Mouse (Mus musculus): ENCODE measurements around the gene Mrgprb8.
"Not testable (repeated sequence)": the region's sequence is repeated elsewhere in the genome, so short reads cannot be mapped to it uniquely, and the experiment has no call there.

Gene Mrgprb8

GRCm38 (mm10) chr7:48388226-48388625, at the start of gene Mrgprb8:
TSS of gene Mrgprb8 (plus strand) at chr7:48388526.
- DNase-seq = no peak

GRCm38 (mm10) chr7:48435936-48436335, 47.6 kb downstream of the Mrgprb8 start:
- not testable (repeated sequence) for DNase-seq

DNA sequence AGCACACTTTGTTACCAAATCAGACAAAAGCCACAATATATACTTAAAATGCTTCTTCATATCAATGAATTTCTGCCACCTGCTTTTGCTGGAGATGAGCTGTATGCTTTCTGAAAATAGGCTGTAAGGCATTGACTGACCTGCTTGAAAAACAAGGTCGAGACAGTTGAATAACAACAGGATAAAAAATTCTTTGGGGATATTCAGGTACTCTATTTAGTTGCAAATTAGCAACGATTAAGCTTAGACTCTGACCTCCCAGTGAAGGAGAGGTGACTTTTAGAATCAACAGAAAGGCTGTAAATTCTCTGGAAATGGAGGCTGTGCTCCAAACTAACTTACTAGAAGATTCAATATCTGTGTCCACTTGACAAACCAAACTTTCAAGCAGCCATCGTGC, 48.3 kb downstream of the Mrgprb8 start:
- no peak for DNase-seq
